Mouse (Mus musculus) liver, adult 2 months (tissue): ENCODE measurements around the gene Trim52. TPM values are rescaled to one million over a fixed set of nuclear protein-coding genes. Genes with fewer than 3 reads are reported as not detected.

Experiments
- DNase-seq: peaks from one replicate; pipeline ENCODE4 v3.0.0-alpha.2; 2011; ENCODE audit warnings: low read depth, low spot score; ENCODE audit errors: extremely low read depth
- H3K27ac ChIP-seq: fragments of 200-500 bp; replicated peaks from 2 replicates; pipeline ENCODE4 v1.5.1; 2012; ENCODE audit warnings: low read depth, mild to moderate bottlenecking, control low read depth, inconsistent platforms, low read length; ENCODE audit not compliant: insufficient read depth
- H3K27me3 ChIP-seq: fragments of 200-500 bp; 2 replicates; pipeline ENCODE4 v1.6.1; 2012; ENCODE audit warnings: mild to moderate bottlenecking, moderate library complexity, low read length, inconsistent platforms; ENCODE audit not compliant: control insufficient read depth, insufficient read depth
- H3K36me3 ChIP-seq: fragments of 200-500 bp; 2 replicates; pipeline ENCODE4 v1.6.1; 2012; ENCODE audit warnings: low read length, inconsistent platforms; ENCODE audit not compliant: control insufficient read depth, insufficient read depth
- H3K4me1 ChIP-seq: fragments of 200-500 bp; 2 replicates; pipeline ENCODE4 v1.6.1; 2011; ENCODE audit warnings: low read length; ENCODE audit not compliant: control insufficient read depth, insufficient read depth
- H3K4me3 ChIP-seq: fragments of 200-500 bp; 2 replicates; pipeline ENCODE4 v1.5.1; 2011; ENCODE audit warnings: low read depth, mild to moderate bottlenecking, control low read depth, low read length, moderate library complexity; ENCODE audit not compliant: insufficient read depth
- H3K79me2 ChIP-seq: fragments of 200-500 bp; 2 replicates; pipeline ENCODE4 v1.6.1; 2012; ENCODE audit warnings: inconsistent platforms, mild to moderate bottlenecking, low read length, moderate library complexity; ENCODE audit not compliant: control insufficient read depth, insufficient read depth
- H3K9ac ChIP-seq: fragments of 200-500 bp; 2 replicates; pipeline ENCODE4 v1.6.1; 2012; ENCODE audit warnings: low read depth, mild to moderate bottlenecking, control low read depth, inconsistent platforms, low read length
- CTCF ChIP-seq: fragments of 200-500 bp; IDR thresholded peaks from 2 replicates; pipeline ENCODE4 v1.5.1; 2011; ENCODE audit warnings: low read depth, low read length, control low read depth
- POLR2A ChIP-seq: fragments of 200-500 bp; IDR thresholded peaks from 2 replicates; pipeline ENCODE4 v1.6.1; 2011; ENCODE audit warnings: low read length, control low read depth; ENCODE audit not compliant: insufficient read depth; ENCODE audit errors: extremely low read depth
- WGBS: fragments of 180-500 bp; shearing (Covaris S2); methylation state at CpG from one replicate; pipeline ENCODE4 v1.1.7; 2018; 5-methylcytosine and 5-hydroxymethylcytosine counted together
- polyA plus RNA-seq: library from polyadenylated mRNA; depleted of rRNA; stranded (reverse); fragments of >200 nt; gene quantifications from 2 replicates; pipeline ENCODE4 v1.2.3, GENCODE M21; 2012; rRNA removed
- total RNA-seq: library from RNA; depleted of rRNA; stranded (reverse); fragments of >200 nt; gene quantifications from 2 replicates; pipeline ENCODE4 v1.2.3, GENCODE M21; 2014; rRNA removed

Gene Trim52
- total and polyA plus RNA-seq, 2 experiments: not detected

DNA sequence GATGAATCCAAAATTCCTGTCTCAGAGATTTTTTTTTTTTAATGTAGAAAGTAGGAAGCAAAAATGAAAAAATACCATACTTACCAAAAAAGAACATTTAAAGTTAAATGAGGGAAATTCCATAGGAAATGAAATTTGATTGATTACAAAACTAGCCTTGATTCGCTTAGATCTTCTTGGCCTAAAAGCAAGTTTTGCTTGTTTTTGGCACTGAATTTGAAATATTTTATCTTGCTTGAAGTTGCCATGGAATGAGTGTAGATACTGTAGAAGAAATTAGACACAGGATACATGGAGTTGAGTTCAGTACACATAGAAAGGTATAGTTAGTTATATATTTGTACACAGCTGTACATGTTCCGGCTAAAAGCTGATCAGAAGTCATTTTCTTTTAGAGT is 73.7 kb downstream of the Trim52 start:
- no peaks in the 10 kb centered on the region for H3K27me3 ChIP-seq
- 90% methylated on average over 2 of the region's 2 CpGs for WGBS
- H3K79me2 ChIP-seq: no peaks in the 10 kb centered on the region
- H3K4me3 ChIP-seq: no peak overlapping the region
- TF ChIP-seq CTCF: no peak
- TF ChIP-seq POLR2A: no peak
- H3K4me1 ChIP-seq: no peaks in the 10 kb centered on the region
- no peaks in the 10 kb centered on the region for H3K36me3 ChIP-seq
- no peak overlapping the region for H3K9ac ChIP-seq
- no peak for DNase-seq
- no peak overlapping the region for H3K27ac ChIP-seq

- TF ChIP-seq POLR2A (no peak), CTCF (no peak)
- H3K27ac ChIP-seq: no peak overlapping the region
- H3K4me3 ChIP-seq: no peak overlapping the region
- H3K4me1 ChIP-seq: no peaks in the 10 kb centered on the region
- H3K9ac ChIP-seq: no peak overlapping the region
- H3K36me3 ChIP-seq: no peaks in the 10 kb centered on the region
- no peak for DNase-seq
- H3K79me2 ChIP-seq: no peaks in the 10 kb centered on the region
- H3K27me3 ChIP-seq: no peaks in the 10 kb centered on the region
Measured at GRCm38 (mm10) chr14:106180616-106181015, 74.6 kb downstream of the Trim52 start.

- H3K9ac ChIP-seq: no peak overlapping the region
- no peak for DNase-seq
- no peak for TF ChIP-seq POLR2A
- TF ChIP-seq CTCF: no peak
- no peak overlapping the region for H3K27ac ChIP-seq
- H3K27me3 ChIP-seq: no peaks in the 10 kb centered on the region
- WGBS: 77% methylated on average over 3 of the region's 3 CpGs
- no peak overlapping the region for H3K4me3 ChIP-seq
- H3K36me3 ChIP-seq: no peaks in the 10 kb centered on the region
- no peaks in the 10 kb centered on the region for H3K79me2 ChIP-seq
- no peaks in the 10 kb centered on the region for H3K4me1 ChIP-seq
Measured at GRCm38 (mm10) chr14:106183985-106184384, 78.0 kb downstream of the Trim52 start.

Other genes with a start within 250 kb of the Trim52 start
- gene Spry2, start 209.4 kb upstream of the Trim52 start, total RNA-seq: 1.1 and 1.2 TPM in 2 replicates
- gene Spry2, start 209.4 kb upstream of the Trim52 start, polyA plus RNA-seq: 0.93 and 1.1 TPM in 2 replicates